Mouse (Mus musculus) CD8-positive naive resting alpha-beta T cell, adult 2 months (primary cell): ENCODE results near the gene Rgs11.
A peak's percentile ranks its signal among the peaks of the same experiment; 100 is the strongest.

Experiments
- DNase-seq, 2 experiments: peaks; one replicate each; pipeline ENCODE4 v3.0.0; 2022; ENCODE audit warnings: low read depth in 2 of 2, low spot score in 2 of 2

The Rgs11 gene

GRCm38 (mm10) chr17:26229776-26230175 is 27.0 kb downstream of the Rgs11 start:
- no peak for DNase-seq

- DNase-seq = no peak
Measured at GRCm38 (mm10) chr17:26231156-26231555, 28.4 kb downstream of the Rgs11 start.

- peak in 1 of 2 experiments; percentile 29 for DNase-seq
Measured at GRCm38 (mm10) chr17:26232863-26233262, 30.1 kb downstream of the Rgs11 start.

GRCm38 (mm10) chr17:26234386-26234785 is 31.6 kb downstream of the Rgs11 start:
- DNase-seq = peak; percentile 33 to 53

- DNase-seq = no peak
Measured at GRCm38 (mm10) chr17:26235077-26235815, 32.5 kb downstream of the Rgs11 start.

GRCm38 (mm10) chr17:26237667-26238066 is 34.9 kb downstream of the Rgs11 start:
- DNase-seq = no peak

- DNase-seq = no peak
Measured at GRCm38 (mm10) chr17:26239551-26239950, 36.8 kb downstream of the Rgs11 start.

GRCm38 (mm10) chr17:26240120-26240790 is 37.5 kb downstream of the Rgs11 start:
- DNase-seq = no peak

- no peak for DNase-seq
Measured at GRCm38 (mm10) chr17:26240990-26241389, 38.2 kb downstream of the Rgs11 start.

- peak; percentile 69 to 73 for DNase-seq
Measured at GRCm38 (mm10) chr17:26243471-26244100, 40.8 kb downstream of the Rgs11 start.

- DNase-seq = peak; percentile 77 to 86
Measured at GRCm38 (mm10) chr17:26244101-26244841, 41.5 kb downstream of the Rgs11 start, which contains the start of gene Fam234a. TSS of gene Fam234a (minus strand) at chr17:26244242.

GRCm38 (mm10) chr17:26251886-26252538 is 49.3 kb downstream of the Rgs11 start:
- DNase-seq = no peak

- peak; percentile 86 to 87 for DNase-seq
Measured at GRCm38 (mm10) chr17:26252539-26253251, 49.9 kb downstream of the Rgs11 start, which contains the start of gene Luc7l. TSS of gene Luc7l (plus strand) at chr17:26252896.

- no peak for DNase-seq
Measured at GRCm38 (mm10) chr17:26253399-26253798, 50.6 kb downstream of the Rgs11 start.

GRCm38 (mm10) chr17:26255313-26255712 is 52.6 kb downstream of the Rgs11 start:
- DNase-seq = no peak
